Mouse (Mus musculus): ENCODE results near the gene Rgp1. TPM values are rescaled to one million over a fixed set of nuclear protein-coding genes. Genes with fewer than 3 reads are reported as not detected.
A peak's percentile ranks its signal among the peaks of the same experiment; 100 is the strongest.
"Not testable (repeated sequence)": the region's sequence is repeated elsewhere in the genome, so short reads cannot be mapped to it uniquely, and the experiment has no call there.

Gene Rgp1
- total RNA-seq, 2 experiments from 2014 or later = 42.1 to 45.5 TPM

GRCm38 (mm10) chr4:43587681-43588080, 9.2 kb downstream of the Rgp1 start:
- intact Hi-C loops (cut with DNase I) = loop anchor here (2.0 kb wide), 1 partner anchor 69 kb away; the partner anchor contains the start of gene Hint2
- DNase-seq = no peak

GRCm38 (mm10) chr4:43591543-43591942, 13.0 kb downstream of the Rgp1 start:
- DNase-seq = no peak
- intact Hi-C loops (cut with DNase I) = no loop called here

- DNase-seq = no peak
- intact Hi-C loops (cut with DNase I) = no loop called here
Measured at GRCm38 (mm10) chr4:43591961-43592360, 13.4 kb downstream of the Rgp1 start.

- intact Hi-C loops (cut with DNase I) = no loop called here
- DNase-seq = no peak
Measured at GRCm38 (mm10) chr4:43593453-43593852, 14.9 kb downstream of the Rgp1 start.

GRCm38 (mm10) chr4:43596597-43596996, 18.1 kb downstream of the Rgp1 start:
- intact Hi-C loops (cut with DNase I); DNase-seq: not testable (repeated sequence)

GRCm38 (mm10) chr4:43598200-43598599, 19.7 kb downstream of the Rgp1 start:
- DNase-seq = no peak
- intact Hi-C loops (cut with DNase I) = no loop called here

GRCm38 (mm10) chr4:43598650-43599380, 20.3 kb downstream of the Rgp1 start:
- intact Hi-C loops (cut with DNase I) = no loop called here
- no peak for DNase-seq

- intact Hi-C loops (cut with DNase I) = no loop called here
- no peak for DNase-seq
Measured at GRCm38 (mm10) chr4:43600195-43600934, 21.9 kb downstream of the Rgp1 start.

- intact Hi-C loops (cut with DNase I) = no loop called here
- DNase-seq = no peak
Measured at GRCm38 (mm10) chr4:43604099-43604498, 25.6 kb downstream of the Rgp1 start.

- DNase-seq = no peak
- intact Hi-C loops (cut with DNase I) = no loop called here
Measured at GRCm38 (mm10) chr4:43604751-43605685, 26.5 kb downstream of the Rgp1 start.

GRCm38 (mm10) chr4:43612534-43612933, 34.0 kb downstream of the Rgp1 start:
- intact Hi-C loops (cut with DNase I) = no loop called here

GRCm38 (mm10) chr4:43613060-43613730, 34.7 kb downstream of the Rgp1 start:
- peak in 1 of 2 experiments; percentile 45 for DNase-seq
- intact Hi-C loops (cut with DNase I) = no loop called here

More at GRCm38 (mm10) chr4:43612534-43612933, 34.0 kb downstream of the Rgp1 start:
- DNase-seq = no peak

GRCm38 (mm10) chr4:43620146-43620778, 41.7 kb downstream of the Rgp1 start:
- intact Hi-C loops (cut with DNase I) = loop anchor here (10.0 kb wide), 1 partner anchor 245 kb away; no protein-coding TSS in a partner anchor
- DNase-seq = no peak

- no peak for DNase-seq
- intact Hi-C loops (cut with DNase I) = loop anchor here (10.0 kb wide), 1 partner anchor 236 kb away; no protein-coding TSS in a partner anchor
Measured at GRCm38 (mm10) chr4:43629106-43629817, 50.7 kb downstream of the Rgp1 start.

- peak; percentile 91 to 92 for DNase-seq
- intact Hi-C loops (cut with DNase I) = loop anchor here (1.0 to 2.0 kb wide), 3 partner anchors 27 to 82 kb away; partner anchors contain the start of gene Hint2
Measured at GRCm38 (mm10) chr4:43630030-43630581, 51.6 kb downstream of the Rgp1 start.

- intact Hi-C loops (cut with DNase I) = loop anchor here (1.0 to 2.0 kb wide), 3 partner anchors 26 to 82 kb away; partner anchors contain the start of gene Hint2
- DNase-seq = peak in 1 of 2 experiments; percentile 45
Measured at GRCm38 (mm10) chr4:43630671-43631045, 52.1 kb downstream of the Rgp1 start.

GRCm38 (mm10) chr4:43631046-43631955, 52.8 kb downstream of the Rgp1 start, which contains the start of gene Npr2:
Gene Npr2 (plus strand): TSS chr4:43631935.
- DNase-seq = peak; percentile 73 to 74
- intact Hi-C loops (cut with DNase I) = loop anchor here (2.0 kb wide), 1 partner anchor 26 kb away; the partner anchor contains the start of gene Hint2
